Mouse (Mus musculus) central nervous system, embryonic 14 days (tissue): Measurements from ENCODE around the gene Oit3. TPM values are rescaled to one million over a fixed set of nuclear protein-coding genes. Genes with fewer than 3 reads are reported as not detected.

Experiments used
- polyA plus RNA-seq: library from polyadenylated mRNA; depleted of rRNA; stranded (reverse); fragments of >200 nt; gene quantifications from 2 replicates; pipeline ENCODE4 v1.2.3, GENCODE M21; 2012; rRNA removed

The Oit3 gene
- 0.32 and 0.34 TPM in 2 replicates for polyA plus RNA-seq

GRCm38 (mm10) chr10:59441735-59442134, at the start of gene Oit3:
Gene Oit3, minus strand, starts transcription at chr10:59441778.

GRCm38 (mm10) chr10:59402899-59403792, 38.4 kb downstream of the Oit3 start, which contains the start of gene Pla2g12b:
Gene Pla2g12b, plus strand, starts transcription at chr10:59403660.

GRCm38 (mm10) chr10:59395461-59395860, 46.1 kb downstream of the Oit3 start, which contains the start of gene Gm10273:
Gene Gm10273, plus strand, starts transcription at chr10:59395632.

Other genes starting within 250 kb of the Oit3 start
- 26.3 and 27.1 TPM in 2 replicates for gene Sept10, start 219.9 kb downstream of the Oit3 start, polyA plus RNA-seq
- gene Sowahc, start 219.8 kb downstream of the Oit3 start, polyA plus RNA-seq: 7.5 and 8.0 TPM in 2 replicates
- gene P4ha1, start 118.5 kb downstream of the Oit3 start, polyA plus RNA-seq: 24.1 and 37.6 TPM in 2 replicates
- gene Gm10273, start 46.1 kb downstream of the Oit3 start, polyA plus RNA-seq: 5.8 and 6.9 TPM in 2 replicates
- not detected in 2 replicates for gene Pla2g12b, start 38.1 kb downstream of the Oit3 start, polyA plus RNA-seq
- not detected in 2 replicates for gene Gm10322, start 174.3 kb upstream of the Oit3 start, polyA plus RNA-seq
- 12.0 and 16.1 TPM in 2 replicates for gene Mcu, start 174.9 kb upstream of the Oit3 start, polyA plus RNA-seq